Mouse (Mus musculus): ENCODE measurements around the gene Dnajb12.

The Dnajb12 gene

GRCm38 (mm10) chr10:59898180-59898778, 18.9 kb downstream of the Dnajb12 start:
- DNase-seq: no peak

- DNase-seq: no peak
These were observed 19.6 kb downstream of the Dnajb12 start for GRCm38 (mm10) chr10:59898935-59899334.

- peak; percentile 88 to 91 for DNase-seq
These were observed 20.2 kb downstream of the Dnajb12 start for GRCm38 (mm10) chr10:59899341-59900173.

- no peak for DNase-seq
These were observed 20.7 kb downstream of the Dnajb12 start for GRCm38 (mm10) chr10:59900174-59900435.

DNA sequence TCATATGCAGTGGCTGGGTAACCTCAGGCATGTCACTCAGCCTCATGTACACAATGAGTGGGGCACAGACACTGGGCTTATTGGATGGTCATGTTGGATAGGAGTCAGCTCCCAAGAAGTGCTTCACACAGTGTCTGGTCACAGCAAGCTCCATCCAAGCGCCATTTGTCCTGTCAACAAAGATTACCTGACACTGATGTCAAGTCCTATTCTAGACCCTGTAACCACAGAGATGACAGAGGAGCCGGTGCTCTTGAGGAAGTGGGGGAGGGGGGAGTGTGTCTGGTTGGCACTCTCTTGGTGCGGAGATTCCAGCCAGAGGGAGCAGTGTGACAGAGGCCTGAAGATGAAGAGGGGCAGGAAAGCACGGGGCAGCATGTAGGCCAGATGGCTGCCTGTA, 21.6 kb downstream of the Dnajb12 start:
- no peak for DNase-seq

GRCm38 (mm10) chr10:59901463-59901862, 22.1 kb downstream of the Dnajb12 start:
- DNase-seq: no peak

GRCm38 (mm10) chr10:59901986-59902605, 22.7 kb downstream of the Dnajb12 start:
- no peak for DNase-seq

GRCm38 (mm10) chr10:59902606-59902990, 23.2 kb downstream of the Dnajb12 start:
- no peak for DNase-seq

GRCm38 (mm10) chr10:59903170-59903569, 23.8 kb downstream of the Dnajb12 start:
- no peak for DNase-seq

GRCm38 (mm10) chr10:59907080-59907609, 27.8 kb downstream of the Dnajb12 start:
- DNase-seq: no peak

DNA sequence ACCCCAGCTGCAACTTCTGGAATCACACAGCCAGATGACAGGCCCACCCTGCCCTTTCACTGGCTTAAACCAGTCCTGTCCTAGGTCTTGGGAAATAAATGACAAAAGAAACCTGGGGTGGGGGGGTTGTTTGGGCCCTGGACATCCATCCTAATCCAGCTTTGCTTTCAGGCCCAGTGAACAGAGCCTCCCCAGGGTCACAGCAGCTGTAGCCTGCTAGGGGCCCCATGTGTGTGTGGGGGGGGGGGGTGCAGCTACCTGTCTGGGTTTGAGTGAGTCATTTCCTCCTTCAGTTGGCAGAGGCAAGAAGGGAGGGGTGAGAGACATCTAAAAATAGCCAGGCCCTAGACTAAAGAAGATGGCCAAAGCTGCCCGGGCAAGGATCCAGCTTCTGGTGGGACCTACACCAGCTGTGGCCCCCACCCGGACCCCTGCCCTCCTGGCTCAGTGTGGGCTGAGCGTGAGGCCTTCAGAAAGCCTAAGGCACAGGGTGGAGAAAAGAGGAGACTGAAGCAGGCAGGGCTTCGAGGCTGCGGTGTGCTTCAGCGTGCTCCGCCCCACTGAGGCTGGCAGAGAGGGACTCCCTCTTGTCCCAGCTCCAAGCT, 28.4 kb downstream of the Dnajb12 start:
- DNase-seq: peak; percentile 54 to 63

DNA sequence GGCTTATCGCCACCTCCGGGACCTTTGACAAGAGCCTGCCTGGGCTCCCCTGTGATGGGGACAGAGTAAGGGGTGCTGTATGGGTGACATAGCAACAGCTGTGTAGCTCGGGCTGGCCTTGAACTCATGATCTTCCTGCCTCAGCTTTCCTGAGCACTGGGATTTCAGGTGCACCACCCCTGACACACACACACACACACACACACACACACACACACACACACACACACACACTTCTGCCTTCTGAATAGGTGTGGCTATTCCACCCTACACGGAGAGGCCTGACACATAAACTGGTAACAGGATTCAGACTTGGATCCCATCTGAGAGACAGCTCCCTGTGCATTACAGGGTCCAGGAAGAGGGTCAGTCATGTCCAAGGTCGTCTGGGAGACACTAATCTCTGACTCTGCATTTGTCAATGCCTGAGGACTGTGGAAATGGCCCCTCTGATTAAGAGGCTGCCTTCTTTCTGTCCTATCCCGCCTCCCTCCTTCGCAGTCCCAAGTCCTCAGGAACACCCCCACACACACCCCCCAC, 29.5 kb downstream of the Dnajb12 start:
- no peak for DNase-seq

DNA sequence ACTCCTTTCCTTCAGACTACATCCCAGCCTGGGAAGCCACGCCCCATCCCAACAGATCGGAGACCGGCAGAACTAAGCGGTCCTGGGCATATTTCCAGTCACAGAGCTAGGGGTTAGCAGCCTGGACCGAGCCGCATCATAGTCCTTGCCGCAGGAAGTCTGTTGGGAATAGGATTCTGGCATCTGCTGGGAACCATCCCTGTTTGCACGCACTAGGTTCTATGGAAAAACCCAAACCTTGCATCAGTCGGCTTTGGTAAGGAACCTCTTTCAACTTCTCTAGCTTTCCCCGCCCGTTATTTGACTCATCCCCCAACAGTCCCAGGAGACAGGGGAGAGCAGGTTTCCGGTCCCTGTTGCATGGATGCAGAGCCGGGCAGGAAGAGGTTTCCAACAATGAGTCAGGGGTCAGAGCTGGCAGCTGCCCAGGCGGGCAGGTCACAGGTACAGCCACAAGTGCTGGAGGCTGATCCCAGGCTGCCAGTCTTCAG, 30.0 kb downstream of the Dnajb12 start:
- peak in 1 of 2 experiments; percentile 56 for DNase-seq

DNA sequence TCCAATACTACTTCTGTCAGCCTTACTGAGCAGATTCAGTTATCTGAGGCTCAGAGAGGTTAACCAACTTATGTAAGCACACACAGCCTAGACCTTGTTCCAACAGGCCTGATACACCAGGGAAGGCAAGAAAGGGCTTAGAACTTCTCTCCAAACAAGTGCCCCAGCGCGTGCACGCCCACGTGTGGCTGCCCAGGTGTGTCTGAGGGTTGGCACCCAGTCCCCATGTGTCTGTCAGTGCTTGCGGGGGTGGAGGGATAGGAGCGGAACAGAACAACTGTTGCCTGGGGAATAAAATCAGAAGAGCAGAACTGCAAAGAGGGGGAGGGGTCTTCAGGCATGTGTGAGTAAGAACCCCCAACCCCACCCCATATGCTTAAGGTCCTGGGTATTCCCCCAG, 31.7 kb downstream of the Dnajb12 start:
- DNase-seq: no peak

GRCm38 (mm10) chr10:59911561-59912198, 32.3 kb downstream of the Dnajb12 start:
- DNase-seq: no peak

- no peak for DNase-seq
These were observed 36.0 kb downstream of the Dnajb12 start for GRCm38 (mm10) chr10:59915196-59915962.

DNA sequence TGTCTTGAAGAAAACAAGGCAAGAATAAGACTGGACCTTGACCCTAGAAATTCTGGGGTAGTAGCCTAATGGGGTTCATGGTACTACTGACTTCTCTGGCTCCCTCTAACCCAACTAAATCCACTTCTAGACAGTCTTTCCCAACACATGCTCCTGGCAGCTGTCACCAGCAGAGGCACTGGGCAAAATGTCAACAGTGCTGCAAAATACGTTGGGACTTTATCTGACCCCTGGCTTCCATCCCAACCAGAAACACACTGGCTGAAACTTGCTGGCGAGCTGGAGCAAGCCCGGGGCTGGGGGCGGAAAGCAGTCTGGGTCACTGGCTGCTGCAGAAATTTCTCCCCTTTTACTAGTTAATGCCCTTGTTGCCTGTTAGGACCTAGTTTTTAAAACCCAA, 36.8 kb downstream of the Dnajb12 start:
- no peak for DNase-seq

GRCm38 (mm10) chr10:59916649-59917048, 37.3 kb downstream of the Dnajb12 start:
- DNase-seq: no peak

DNA sequence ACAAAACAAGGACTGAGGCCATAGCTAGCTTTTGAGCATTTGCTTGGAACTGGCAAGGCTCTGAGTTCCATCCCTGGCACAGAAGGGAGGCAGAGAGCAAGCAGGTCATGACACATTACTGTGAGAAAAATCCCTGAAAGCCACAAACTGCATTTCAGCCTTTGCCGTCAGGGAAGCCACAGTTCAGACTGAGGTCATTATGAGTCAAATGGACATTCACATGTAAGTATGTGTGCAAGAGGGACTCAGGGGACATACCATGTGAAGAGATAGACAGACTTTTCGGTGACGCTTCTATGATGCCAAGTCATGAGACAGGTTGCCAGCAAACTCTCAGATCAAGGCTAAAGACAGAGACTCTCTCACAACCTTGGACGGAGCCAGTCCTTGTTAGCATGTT, 38.8 kb downstream of the Dnajb12 start:
- no peak for DNase-seq

DNA sequence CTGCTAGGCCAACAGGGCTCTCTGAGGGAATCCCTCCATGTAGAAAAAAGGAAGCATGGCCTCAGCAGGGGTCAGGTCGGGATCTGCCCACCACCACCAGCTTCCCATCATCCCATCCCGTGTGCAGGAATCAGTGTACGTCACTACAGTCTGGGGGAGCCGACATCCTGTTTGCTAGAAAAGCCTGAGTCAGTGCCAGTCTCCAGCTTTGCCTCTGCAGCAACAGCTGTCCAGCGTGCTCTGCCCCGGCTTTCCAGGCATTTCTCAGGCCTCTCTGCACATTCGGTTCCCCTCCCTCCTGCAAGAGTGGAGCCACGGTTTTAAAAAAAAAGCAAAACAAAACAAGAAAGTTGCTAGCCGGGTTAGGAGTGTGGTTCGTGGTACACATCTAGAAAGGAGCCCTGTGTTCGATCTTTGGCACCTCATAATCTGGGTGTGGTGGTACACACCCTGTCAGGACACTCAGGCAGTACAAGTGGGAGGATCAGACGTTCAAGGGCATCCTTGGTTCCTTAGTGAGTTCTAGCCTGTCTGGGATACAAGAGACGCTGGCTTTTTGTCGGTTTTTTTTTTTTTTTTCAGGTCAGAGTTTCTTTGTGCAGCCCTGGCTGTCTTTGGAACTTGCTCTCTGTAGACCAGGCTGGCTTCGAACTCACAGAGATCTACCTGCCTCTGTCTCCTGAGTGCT, 40.3 kb downstream of the Dnajb12 start:
- DNase-seq: no peak

- DNase-seq: no peak
These were observed 41.1 kb downstream of the Dnajb12 start for GRCm38 (mm10) chr10:59920485-59920809.

Data from cerebellum, postnatal 25 days (tissue).